Mouse (Mus musculus) kidney, postnatal 25 days (tissue): ENCODE measurements at regions not wholly inside any gene's neighbourhood (a gene's known extent, or its start where the extent isn't known, plus 50 kb on each side); places are given as distances from the start of the nearest gene placed in this dataset.
"Not testable (repeated sequence)": the region's sequence is repeated elsewhere in the genome, so short reads cannot be mapped to it uniquely, and the experiment has no call there.

Experiments
- DNase-seq, 2 experiments: peaks; one replicate each; pipeline ENCODE4 v3.0.0; 2021; ENCODE audit warnings: mixed read lengths in 2 of 2

DNA sequence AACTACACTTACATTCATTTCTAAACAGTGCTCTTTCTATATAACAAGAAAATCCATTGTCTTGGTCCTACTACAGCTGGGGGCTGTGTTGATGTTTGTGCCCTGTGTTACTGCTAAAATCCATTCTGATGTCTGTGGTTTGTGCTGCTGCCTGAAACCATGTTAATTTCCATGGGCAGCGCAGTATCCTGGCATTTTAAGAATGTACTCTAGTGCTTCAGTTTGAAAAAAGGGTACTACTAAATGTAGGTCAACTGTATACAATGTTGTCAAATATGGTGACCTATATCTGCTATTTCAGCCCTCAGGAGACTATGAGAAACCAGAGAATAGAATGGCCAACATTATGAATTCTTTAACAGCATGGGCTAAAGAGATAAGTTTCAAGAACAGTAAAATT, 1052.2 kb downstream of the Hace1 start:
- no peak for DNase-seq

GRCm38 (mm10) chr10:46663041-46663440, 1085.4 kb downstream of the Hace1 start:
- no peak for DNase-seq

- DNase-seq, result not testable (repeated sequence)
Measured at GRCm38 (mm10) chr10:46689823-46690372, 1112.3 kb downstream of the Hace1 start.

- no peak for DNase-seq
Measured at GRCm38 (mm10) chr10:46692661-46693060, 1115.0 kb downstream of the Hace1 start.

- no peak for DNase-seq
Measured at GRCm38 (mm10) chr10:46697363-46698246, 1120.0 kb downstream of the Hace1 start.

- DNase-seq, result no peak
Measured at GRCm38 (mm10) chr10:46701221-46701620, 1123.6 kb downstream of the Hace1 start.

DNA sequence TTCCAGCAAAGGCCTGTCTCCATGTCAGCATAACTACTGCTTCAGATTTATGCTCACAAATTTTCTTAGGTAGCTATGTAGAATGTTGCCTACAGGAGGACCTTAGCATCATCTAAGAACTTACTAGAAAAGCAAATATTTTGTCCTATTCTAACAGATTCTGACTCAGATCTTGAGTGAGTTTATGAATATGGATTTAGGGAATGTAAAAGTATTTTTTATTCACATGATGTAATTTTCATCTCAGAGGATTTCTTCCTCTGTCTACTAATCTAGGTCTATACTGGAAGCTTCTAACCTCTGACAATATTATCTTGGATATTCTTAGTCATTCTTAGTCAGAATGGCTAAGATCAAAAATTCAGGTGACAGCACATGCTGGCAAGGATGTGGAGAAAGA, 1130.4 kb downstream of the Hace1 start:
- not testable (repeated sequence) for DNase-seq

GRCm38 (mm10) chr10:46712690-46713089, 1135.1 kb downstream of the Hace1 start:
- no peak for DNase-seq

DNA sequence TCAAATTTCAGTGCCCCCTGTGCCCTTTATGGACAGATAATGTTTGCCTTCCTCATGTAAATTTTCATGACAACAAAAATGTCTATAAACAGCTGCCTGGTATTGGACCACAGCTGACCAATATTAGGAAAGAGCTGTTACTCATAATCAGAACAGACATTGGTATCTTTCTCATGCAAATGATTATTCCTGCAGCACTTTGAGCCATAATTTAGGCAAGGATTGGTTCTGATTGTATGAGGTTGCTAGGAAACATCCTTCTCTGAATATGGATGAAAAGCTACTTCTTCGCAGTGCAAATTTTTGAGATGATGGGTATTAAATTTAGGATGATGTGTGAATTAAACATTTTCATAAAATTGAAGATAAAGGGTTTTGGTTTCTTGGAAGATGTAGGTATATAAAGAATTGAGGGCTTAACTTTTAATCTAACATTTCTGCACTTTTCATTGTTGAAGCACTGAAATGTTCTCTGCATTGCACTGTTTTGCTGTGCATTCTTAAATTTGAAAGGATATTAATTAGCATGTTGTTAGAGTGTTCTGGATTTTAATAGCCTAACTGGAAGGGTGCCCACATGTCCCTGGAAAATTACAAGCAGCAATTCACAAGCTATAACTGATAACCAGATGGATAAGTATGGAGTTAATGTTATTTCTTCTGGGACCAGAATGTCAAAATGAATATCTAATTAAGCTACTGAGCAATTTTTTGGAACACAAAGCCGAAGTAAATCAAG, 1140.9 kb downstream of the Hace1 start:
- DNase-seq, result no peak

DNA sequence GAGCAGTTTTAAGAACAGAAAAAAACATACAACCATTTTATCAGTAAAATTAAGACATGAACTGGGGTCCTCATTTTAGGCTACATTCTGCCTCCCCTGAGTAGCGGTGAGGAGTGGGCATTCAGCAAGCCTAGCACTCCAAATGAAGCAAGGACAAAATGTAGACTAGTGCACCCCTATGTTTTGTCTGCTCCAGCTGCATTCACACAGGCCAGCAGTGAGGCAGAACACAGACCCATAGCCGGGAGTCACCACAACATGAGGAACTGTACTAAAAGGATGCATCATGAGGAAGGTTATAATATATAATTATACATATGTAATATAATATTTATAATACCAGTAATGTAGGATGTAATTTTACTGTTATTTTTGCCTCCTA, 1141.5 kb downstream of the Hace1 start:
- DNase-seq, result no peak

DNA sequence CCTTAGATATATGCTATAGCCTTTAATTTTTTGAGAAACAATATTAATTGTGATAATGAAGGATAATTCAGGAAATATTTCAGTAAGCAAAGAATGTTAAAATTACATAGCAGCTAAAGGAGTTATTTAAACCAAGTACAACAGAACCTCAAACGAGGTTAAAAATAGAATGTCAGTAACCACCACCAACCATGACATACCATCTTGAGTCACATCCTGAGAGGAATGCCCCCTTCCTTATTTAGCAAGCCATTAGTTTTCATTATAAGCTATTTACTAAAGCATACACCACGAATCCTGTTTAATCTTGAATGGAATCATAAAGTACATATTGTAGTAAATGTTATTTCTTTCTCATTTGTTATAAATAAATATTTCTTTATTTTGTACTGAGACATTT, 1146.0 kb downstream of the Hace1 start:
- DNase-seq, result no peak

GRCm38 (mm10) chr10:46730601-46731000, 1153.0 kb downstream of the Hace1 start:
- no peak for DNase-seq

GRCm38 (mm10) chr10:46733760-46734265, 1156.2 kb downstream of the Hace1 start:
- DNase-seq, result no peak

- DNase-seq, result no peak
Measured at GRCm38 (mm10) chr10:46741098-46741497, 1163.5 kb downstream of the Hace1 start.

DNA sequence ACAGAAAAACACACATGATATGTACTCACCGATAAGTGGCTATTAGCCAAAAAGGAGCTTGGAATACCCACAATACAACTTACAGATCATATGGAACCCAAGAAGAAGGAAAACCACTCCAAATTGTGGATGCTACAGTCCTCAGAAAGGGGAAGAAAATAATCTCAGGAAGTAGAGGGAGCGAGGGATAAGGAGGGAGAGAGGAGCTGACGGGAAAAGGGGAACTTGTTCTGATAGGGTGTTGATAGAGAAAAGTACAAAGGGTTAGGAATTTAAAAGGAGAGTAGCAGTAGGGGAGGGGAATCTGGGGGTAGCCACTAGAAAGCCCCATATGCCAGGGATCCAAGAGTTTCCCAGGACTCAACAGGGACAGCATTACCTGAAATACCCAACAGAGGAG, 1164.5 kb downstream of the Hace1 start:
- DNase-seq, result no peak

GRCm38 (mm10) chr10:46760923-46761322, 1183.3 kb downstream of the Hace1 start:
- DNase-seq, result no peak

DNA sequence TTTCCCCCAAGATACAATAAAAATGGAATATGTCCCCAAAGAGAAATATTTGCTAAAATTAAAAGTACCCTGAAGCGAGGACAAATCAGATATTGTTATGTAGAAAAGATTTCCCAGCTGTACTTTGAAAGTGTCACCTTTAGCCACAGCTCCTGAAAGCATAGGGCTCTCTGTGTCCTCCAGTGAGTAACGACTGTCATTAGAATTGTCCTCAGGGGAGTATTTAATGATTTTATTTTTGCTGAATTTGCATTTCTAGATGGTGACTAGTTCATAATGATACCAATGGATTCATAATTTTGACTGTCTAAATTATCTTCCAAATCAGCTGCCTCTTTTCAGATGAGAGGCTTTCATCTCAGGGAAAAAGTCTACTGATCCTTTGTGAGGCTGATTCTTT, 1201.1 kb downstream of the Hace1 start:
- no peak for DNase-seq

- peak in 1 of 2 experiments; percentile 38 for DNase-seq
Measured at GRCm38 (mm10) chr10:46785723-46786122, 1208.1 kb downstream of the Hace1 start.

DNA sequence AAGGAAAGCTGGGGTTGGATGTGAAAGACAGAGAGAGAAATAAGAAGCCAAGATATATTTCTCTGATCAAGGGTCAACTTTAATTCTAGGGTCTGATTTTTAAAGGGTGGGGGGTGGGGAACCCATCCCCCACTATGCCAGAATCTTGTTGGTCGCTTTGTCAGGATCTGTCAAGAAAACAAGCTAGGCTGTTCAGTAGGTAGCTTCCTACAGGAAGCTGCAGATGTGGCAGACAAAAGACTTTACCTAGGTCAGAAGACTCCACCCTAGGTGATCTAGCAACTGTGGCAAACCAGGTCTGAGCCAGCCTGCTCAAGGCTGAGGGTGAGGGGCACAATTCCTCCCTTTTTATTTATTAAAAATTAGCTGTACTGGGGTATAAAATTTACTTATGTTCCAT, 1236.6 kb downstream of the Hace1 start:
- no peak for DNase-seq

DNA sequence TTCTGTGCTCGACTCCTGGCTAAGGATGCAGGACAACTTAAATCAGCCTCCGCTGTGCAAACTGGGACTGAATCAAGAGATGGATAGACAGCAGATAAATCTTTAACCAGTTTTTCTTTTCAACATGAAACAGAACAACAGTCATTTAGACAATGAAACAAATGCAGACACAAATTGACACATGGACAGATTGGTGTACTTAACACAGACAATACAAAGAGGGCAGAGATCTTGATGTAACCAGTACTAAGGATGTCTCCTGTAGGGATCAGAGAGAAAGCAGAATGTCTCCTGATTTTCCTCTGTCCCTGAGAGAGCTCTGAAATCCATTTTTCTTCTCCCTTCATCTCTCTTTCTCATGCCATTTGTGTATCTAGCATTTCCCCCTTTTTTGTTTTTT, 1241.5 kb downstream of the Hace1 start:
- DNase-seq, result no peak

GRCm38 (mm10) chr10:46819965-46820364, 1242.3 kb downstream of the Hace1 start:
- no peak for DNase-seq

DNA sequence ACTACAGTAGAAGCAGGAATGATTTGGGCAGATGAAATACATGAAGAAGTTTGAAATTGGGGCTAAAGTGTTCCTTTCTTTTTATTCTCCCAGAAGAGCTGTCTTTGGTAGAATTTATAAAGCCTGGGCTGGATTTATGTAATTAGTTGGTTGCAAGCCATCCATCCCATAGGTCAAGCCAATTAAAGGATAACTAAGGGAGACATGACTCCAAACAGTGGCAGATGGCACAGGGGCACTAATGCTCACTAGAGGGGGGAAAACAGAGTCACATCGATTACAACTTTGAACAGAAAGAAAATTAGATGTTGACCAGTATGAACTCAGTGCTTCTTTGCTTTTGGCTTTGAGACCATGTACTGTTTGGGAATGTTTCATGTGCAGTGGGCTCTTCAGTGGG, 1246.2 kb downstream of the Hace1 start:
- DNase-seq, result no peak

DNA sequence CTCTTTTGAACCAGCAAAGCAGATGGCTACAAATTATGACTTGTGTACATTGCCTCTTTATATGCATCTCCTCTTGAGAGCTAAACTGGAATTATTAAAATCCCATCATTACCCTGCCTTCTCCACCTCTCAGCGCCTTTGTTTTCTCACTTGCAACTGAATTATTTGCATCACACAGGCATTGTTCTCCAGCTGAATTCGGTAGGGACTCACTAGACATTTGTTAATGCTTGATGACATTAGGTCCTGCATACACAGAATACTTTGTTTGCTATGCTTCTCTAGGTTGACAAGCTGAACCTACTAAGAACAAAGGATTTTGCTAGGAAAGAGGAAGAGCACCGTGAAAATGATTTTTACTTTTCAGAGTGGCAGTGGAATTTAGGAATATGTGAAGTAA, 1248.4 kb downstream of the Hace1 start:
- no peak for DNase-seq

DNA sequence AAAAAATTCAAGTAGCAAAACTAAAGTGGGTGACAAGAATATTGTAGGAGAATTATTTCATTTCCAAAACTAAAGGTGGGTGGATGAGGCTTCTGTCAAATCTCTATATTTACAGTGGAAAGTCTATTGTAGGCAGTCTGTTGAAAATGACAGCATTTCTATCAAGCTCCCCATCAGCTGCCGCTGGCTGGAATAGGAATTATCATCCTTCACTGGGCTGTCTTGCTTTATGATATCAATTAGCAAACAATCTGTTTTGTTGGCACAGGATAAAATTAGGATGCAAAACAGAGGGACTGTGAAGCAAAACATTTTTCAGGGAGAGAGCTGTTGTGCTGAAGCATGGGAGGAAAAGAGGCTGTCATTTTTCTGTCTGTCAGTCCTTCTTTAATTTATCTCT, 1249.0 kb downstream of the Hace1 start:
- no peak for DNase-seq
